Mouse (Mus musculus): ENCODE results near the gene Sae1.
A peak's percentile ranks its signal among the peaks of the same experiment; 100 is the strongest.

The Sae1 gene

DNA sequence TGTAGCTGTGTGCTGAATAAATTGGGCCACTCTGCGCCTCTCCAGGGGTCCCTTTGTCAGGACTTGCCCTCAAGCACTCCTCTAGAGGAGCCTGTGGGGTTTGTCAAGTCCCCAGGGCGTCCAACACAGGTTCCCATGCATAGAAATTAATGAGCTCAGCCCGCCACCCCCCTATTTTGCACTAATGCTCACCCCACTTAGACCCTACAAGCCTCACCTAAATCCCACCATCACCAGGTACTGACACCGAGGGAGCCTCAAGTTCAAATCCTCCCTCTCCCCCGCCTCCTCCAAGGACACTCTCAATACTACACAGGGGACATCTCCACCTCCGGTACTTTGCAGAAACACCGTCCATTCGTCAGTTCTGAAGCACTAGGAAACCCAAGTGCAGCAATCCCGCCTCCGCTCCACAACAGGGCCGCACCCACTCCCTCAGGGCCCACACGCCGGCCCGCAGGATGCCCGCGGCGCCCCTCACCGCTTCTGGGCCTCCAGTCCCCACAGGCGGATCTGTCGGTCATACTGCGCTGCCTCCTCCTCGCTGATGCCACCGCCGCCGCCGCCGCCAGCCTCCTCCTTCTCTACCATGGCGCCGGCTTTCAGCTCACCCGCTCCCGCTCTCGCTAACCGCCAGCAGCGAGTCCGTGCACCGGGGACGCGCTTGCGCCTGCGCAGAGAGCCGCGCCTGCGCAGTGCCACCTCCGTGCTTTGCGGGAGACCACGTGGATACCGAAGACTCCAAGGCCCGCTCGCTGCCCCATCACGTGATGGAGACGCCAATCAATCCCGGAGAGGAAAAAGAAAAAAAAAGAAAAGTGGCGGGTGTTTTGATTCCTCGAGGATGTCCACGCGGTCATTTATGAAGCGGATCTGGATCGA, at the start of gene Sae1:
Gene Sae1 (minus strand): TSS at position 647 of the 882 bp plus-strand sequence.
- DNase-seq = peak; percentile 95 to 99

- no peak for DNase-seq
These were observed 47.5 kb upstream of the Sae1 start for GRCm38 (mm10) chr7:16435088-16435487.

DNA sequence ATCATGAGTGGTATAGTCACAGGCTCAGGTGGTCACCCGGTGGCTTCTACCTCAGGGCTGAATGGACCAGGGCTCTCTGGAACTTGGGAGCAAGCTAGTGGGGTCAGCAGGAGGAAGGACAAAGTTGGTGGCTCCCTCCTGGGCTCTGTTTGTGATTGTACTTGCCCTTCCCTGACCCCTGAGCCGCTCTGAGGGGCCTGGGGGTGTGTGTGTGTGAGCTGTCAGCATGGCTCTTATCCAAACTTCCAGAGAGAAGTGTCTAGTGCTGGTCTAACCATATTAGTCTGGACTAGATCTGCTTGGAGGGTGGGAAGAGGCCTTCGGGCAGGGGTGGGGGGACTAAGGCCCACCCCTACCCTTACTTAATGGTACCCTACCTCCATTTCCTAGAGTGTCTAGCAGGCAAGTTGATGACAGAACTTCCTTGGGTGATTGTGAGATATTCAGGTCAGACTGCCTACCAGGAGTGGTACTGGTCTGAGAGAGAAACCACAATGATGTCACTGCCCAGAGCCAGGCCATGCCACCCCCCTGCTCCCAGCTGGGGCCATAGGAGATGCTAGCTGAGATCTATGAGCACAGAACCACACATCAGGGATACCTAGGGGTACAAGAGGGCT, 45.9 kb upstream of the Sae1 start:
- no peak for DNase-seq

DNA sequence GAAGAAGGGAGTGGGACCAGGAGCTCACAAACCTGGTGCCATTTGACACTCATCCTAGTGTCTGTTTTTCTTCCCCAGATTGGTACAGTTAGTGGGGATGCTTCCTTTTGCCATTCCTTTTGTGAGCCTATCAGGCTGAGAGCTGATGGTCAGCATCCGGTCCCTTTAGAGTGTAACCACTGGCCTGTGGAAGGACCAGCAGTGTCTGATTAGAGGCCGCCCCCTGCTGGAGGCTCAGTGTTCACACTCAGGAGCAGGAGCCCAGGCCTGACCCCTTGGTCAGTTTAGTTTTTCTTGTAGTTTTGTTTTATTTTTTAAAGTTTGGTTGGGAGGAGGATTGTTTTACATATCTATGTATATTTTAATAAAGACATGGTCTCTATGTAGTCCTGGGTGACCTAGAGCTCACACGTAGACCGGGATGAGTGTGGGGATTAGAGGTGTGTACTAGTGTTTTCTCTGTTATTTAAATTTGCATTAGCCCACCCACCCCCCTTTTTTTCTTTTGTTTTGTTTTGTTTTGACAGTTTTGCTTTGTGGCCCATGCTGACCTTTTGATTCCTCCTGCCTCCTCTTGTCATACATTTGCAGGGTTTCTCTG, 38.6 kb upstream of the Sae1 start:
- DNase-seq = peak; percentile 91 to 95

DNA sequence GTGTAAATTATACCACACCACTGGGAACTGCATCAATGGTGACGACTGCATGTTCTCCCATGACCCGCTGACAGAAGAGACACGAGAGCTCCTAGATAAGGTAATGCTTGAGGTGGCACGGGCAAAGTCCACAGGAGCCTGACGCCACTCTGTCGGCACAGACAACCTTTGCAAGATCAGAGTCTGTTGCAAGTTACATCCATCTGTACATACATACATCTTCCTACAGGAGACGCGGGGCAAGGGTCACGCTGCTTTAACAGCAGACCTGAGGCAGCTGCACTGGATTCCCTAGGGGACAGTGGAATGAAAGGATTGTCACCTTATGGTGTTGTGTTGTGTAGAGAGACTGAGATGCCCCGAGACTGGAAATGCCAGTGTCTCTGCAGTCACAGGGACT, 38.1 kb upstream of the Sae1 start:
- DNase-seq = no peak

- DNase-seq = no peak
These were observed 36.1 kb upstream of the Sae1 start for GRCm38 (mm10) chr7:16423731-16424130.

DNA sequence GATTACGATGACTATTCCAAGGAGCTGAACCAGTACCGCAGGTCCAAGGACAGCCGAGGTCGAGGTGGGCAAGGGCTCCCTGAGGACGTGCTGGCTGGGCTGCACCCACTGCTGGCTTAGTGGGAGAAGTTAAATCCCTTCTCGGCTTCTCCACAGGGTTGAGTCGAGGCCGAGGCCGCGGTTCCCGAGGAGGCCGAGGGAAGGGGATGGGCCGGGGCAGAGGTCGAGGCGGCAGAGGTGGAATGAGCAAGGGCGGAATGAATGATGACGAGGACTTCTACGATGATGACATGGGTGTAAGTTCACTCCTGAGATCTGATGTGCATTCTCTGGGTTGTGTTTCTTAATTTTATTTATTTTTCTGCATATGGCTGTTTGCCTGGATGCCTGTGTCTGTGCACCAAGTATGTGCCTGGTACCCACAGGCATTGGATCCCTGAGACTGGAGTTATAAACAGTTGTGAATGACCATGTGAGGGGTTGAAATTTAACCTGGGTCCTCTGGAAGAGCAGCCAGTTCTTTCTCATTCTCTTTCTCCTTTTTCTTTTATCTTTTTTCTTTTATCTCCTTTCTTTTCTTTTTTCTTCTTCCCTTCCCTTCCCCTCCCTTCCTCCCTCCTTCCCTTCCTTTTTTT, 34.7 kb upstream of the Sae1 start:
- DNase-seq = peak; percentile 32 to 62

- peak; percentile 21 to 52 for DNase-seq
These were observed 33.0 kb upstream of the Sae1 start for GRCm38 (mm10) chr7:16420493-16421118.

GRCm38 (mm10) chr7:16418713-16419112, 31.1 kb upstream of the Sae1 start:
- DNase-seq = no peak

DNA sequence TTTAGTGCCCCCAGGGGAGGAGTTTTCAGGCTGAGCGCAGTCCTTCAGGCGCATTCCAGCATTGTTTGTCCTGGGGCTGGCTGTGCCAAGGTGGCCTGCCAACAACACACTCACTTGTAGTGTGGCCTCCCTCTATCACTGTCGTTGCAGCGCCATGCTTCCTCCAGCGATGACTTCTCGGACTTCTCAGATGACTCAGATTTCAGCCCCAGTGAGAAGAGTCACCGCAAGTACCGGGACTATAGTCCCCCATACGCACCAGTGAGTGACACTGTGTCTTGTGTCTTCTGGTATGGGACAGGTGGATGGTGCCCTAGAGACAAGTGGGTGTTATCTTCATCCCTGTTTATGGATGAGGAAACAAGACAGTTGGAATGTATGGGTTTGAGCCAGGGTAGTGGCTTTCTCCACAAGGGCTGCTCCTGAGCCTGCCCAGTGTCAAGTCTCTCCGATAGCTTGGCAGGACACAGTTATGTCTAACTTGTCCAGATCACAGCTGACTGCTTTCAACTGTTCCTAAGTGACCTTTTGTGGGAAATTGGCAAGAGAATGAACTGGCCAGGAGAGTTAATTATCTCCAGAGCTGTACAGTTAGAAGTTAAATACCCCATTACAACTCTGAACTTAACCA, 29.6 kb upstream of the Sae1 start:
- DNase-seq = peak; percentile 58 to 78

- peak; percentile 55 to 80 for DNase-seq
These were observed 27.8 kb upstream of the Sae1 start for GRCm38 (mm10) chr7:16415426-16415825.

GRCm38 (mm10) chr7:16412930-16413329, 25.3 kb upstream of the Sae1 start:
- no peak for DNase-seq

DNA sequence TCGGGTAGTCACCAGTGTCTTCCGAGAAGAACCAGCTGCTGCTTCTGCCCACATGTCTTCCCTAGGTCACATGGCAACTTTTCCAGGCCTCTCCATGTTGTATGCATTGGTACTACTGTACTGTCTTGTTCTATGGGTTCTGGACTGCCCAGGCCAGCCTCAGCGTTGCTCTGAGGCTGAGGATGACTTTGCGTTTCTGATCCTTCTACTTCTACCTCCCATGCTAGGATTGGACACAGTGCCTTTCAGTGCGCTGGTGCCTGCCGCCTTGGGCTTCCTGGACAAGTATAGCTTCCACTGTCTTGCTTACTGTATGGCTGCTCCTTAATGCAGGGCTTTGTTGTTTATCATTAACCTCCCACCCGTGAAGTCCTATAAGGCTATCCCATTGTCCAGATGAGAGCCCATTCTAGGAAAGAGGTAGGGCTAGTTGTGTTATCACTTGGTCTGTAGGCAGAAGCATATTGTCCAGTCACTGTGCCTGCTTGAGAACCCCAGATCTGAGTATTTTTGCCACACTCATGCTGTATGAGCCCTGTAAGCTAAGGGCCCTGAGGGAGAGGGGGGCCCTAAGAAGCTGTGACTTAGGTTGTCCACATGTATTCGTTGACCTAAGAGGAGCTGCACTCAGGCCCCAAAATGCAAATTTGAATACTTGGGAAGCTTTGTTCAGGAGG, 24.8 kb upstream of the Sae1 start:
- DNase-seq = no peak

DNA sequence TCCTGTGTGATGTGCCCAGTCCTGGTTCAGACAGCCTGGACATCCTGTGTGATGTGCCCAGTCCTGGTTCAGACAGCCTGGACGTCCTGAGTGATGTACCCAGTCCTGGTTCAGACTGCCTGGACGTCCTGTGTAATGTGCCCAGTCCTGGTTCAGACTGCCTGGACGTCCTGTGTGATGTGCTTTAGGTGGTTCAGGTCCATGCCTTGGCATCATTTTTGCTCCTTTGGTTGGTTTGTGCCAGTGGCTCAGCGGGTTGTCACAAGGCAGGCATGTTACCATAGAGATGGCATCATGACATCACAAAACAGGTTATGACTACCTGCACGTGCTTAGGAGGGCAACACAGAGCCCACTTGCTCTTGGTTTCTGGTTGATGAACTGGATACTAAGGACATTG, 23.5 kb upstream of the Sae1 start:
- no peak for DNase-seq

DNA sequence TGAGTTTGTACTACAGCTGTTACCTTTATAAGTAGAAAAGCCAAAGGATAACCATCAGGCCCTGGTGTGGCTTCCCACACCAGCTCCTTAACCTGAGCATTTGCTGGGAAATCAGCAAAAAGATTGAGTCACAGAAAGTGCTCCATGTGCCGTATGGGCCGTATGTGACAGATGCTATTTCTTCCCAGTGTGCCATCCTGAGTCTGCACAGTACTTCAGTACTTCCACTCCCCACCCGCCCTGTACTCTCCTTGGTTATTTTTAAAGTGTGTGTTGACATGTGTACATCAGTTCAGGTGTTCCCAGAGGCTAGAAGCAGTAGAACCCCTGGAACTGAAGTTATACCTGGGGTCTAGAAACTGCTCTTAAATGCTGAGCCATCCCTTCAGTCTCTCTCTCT, 19.4 kb upstream of the Sae1 start:
- peak in 1 of 2 experiments; percentile 4 for DNase-seq

DNA sequence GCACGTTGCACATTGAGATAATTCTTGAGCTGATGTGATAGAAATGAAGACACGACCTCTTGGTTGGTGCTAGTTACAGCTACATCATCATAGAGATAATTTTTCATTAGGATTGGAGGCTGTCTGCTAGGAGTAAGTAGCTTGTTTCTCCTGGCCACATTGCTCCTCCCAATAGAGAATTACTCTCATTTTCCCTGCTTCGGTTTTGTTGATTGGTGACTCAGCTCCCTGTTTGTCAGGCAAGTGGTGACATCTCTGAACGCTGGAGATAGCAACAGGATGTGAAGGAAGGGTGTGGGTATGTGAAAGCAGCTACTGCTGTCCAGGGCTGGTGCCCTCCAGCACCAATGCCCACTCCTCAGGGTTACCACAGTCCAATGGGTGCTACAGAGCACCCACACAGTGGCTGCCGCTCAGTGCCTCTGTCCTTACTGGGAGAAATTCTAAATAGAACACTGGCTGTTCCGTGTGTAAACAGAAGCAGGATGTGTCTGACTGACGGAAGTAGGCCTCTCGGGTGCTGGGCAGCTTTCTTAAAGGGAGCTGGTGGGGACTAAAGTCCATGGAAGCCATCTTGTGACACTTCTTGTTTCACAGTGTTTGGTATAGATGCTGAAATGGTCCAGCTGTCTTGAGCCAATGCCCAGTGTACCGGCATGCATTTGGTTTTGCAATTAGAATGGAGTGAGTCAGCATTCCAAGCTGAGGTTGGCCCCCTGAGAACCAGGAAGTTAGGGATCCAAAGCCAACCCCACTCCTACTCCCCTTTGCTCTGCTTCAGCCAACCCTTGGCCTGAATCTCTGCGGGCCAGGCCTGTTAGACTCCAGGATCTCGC, 18.1 kb upstream of the Sae1 start:
- peak; percentile 60 to 79 for DNase-seq

- DNase-seq = peak; percentile 42 to 82
These were observed 17.5 kb upstream of the Sae1 start for GRCm38 (mm10) chr7:16405073-16405455.

DNA sequence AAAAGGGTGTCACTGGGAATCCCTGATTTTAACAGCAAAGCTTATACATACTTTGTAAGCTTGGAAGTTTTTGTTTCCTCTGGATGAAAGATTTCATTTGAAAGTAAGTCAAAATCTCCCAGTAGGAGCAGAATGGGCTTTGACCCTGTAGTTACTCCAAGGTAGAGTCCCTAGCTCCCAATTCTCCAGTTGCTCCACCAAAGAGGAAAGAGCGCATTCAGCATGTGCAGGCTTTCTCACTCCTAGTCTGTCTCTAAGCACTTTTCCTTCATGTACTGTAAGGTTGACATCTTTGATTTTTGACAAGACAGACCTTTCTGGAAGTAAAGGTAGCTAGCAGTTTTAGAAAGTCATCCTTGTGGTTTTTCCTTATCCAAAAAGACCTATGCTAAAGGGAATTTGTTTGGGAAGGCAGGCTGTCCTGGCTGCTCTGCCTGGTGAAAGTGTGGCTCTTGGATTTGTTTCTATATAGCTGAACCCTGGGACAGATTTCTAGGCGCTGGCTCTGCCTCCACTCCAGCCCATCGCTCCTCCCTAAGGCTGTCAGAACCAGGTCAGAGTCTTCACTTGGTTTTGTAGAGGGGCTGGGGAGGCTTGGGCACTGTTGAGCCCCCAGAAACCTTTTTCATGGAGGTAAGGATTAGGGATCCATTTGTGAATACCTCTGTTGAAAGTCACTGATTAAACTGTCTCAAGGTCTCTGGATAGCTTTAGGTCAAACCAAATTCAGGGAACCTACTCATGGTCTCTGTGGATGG, 16.9 kb upstream of the Sae1 start:
- DNase-seq = peak in 1 of 2 experiments; percentile 34

GRCm38 (mm10) chr7:16402968-16403948, 15.7 kb upstream of the Sae1 start:
- peak in 1 of 2 experiments; percentile 35 for DNase-seq
